Mouse (Mus musculus): ENCODE results near the gene Cherp. TPM values are rescaled to one million over a fixed set of nuclear protein-coding genes. Genes with fewer than 3 reads are reported as not detected.

Cherp gene
- total and polyA plus RNA-seq, 3 experiments: 21.1 to 106 (median 78.0) TPM

DNA sequence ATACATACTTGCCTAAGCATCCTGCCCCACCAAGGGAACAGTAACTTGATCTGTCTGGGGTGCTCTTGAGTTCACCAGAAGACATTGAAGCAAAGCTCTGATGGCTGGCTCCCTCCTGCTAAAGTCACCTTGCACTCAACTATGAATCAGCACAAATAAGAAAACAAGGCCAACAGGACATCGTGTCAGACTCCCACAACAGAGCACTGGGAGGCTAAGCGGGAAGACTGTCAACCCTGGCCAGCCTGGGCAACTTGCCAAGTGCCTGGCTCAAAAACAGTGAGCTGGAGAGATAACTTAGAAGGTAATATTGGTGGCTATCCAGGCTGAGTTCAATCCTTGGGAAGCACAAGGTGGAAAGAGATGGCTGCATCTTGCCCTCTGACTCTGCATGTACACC lies 40.1 kb downstream of the Cherp start:
- DNase-seq (ENCODE audit: low read depth, low spot score): peak; percentile 74
- Histone ChIP-seq H3K4me1 (ENCODE audit: control insufficient read depth in 1 of 2, insufficient read depth in 2 of 2, low read length in 2 of 2) (0 out of 4 replicates have a peak, but pooled peaks cover 0 to 6% of the 10 kb centered on the region in 2 experiments), H3K4me3 (ENCODE audit: control insufficient read depth in 1 of 2, insufficient read depth in 1 of 2, low read depth in 2 of 2, low read length in 2 of 2) (no peak overlapping the region), H3K36me3 (ENCODE audit: control insufficient read depth in 1 of 2, insufficient read depth in 2 of 2, low read length in 2 of 2) (no peaks in the 10 kb centered on the region; a peak in 1 of 4 replicates), H3K27ac (ENCODE audit: control insufficient read depth, low read depth, low read length) (no peak overlapping the region), H3K79me2 (ENCODE audit: control insufficient read depth, insufficient read depth, low read length, poor library complexity) (no peaks in the 10 kb centered on the region), H3K27me3 (ENCODE audit: control insufficient read depth in 1 of 2, insufficient read depth in 2 of 2, low read length in 2 of 2) (no peaks in the 10 kb centered on the region), H3K9ac (ENCODE audit: control insufficient read depth, low read depth, low read length, poor library complexity, severe bottlenecking) (no peak overlapping the region), H3K9me3 (replicated peaks; ENCODE audit: insufficient read depth, low read length) (no peaks in the 10 kb centered on the region)
- TF ChIP-seq HCFC1 (IDR thresholded peaks at IDR 0.05; ENCODE audit: low read depth, low read length) (no peak), E2F4 (IDR thresholded peaks at IDR 0.05; ENCODE audit: borderline replicate concordance, low read depth, low read length) (no peak), SMC3 (IDR thresholded peaks at IDR 0.05; ENCODE audit: low read depth, low read length) (no peak), ZC3H11A (IDR thresholded peaks at IDR 0.05; ENCODE audit: low read depth, low read length) (no peak), EP300 (IDR thresholded peaks at IDR 0.05; ENCODE audit: low read depth in 1 of 2, low read length in 2 of 2) (no peak), UBTF (IDR thresholded peaks at IDR 0.05; ENCODE audit: borderline replicate concordance, insufficient read depth, low read depth, low read length) (no peak), ZKSCAN1 (IDR thresholded peaks at IDR 0.05; ENCODE audit: low read depth, low read length) (no peak), GATA1 (IDR thresholded peaks at IDR 0.05; ENCODE audit: low read depth, low read length) (no peak), ELF1 (IDR thresholded peaks at IDR 0.05; ENCODE audit: low read depth, low read length) (no peak), RCOR1 (IDR thresholded peaks at IDR 0.05; ENCODE audit: low read depth, low read length) (no peak), POLR2AphosphoS2 (IDR thresholded peaks at IDR 0.05; ENCODE audit: low read length) (no peak), MAX (IDR thresholded peaks at IDR 0.05; ENCODE audit: low read length) (no peak), NRF1 (IDR thresholded peaks at IDR 0.05; ENCODE audit: insufficient read depth, low read depth, low read length, poor library complexity, severe bottlenecking) (no peak), GABPA (IDR thresholded peaks at IDR 0.05; ENCODE audit: low read depth, low read length) (no peak), ZNF384 (IDR thresholded peaks at IDR 0.05; ENCODE audit: low read depth, low read length) (no peak), CHD1 (IDR thresholded peaks at IDR 0.05; ENCODE audit: low read depth, low read length) (no peak), JUND (IDR thresholded peaks at IDR 0.05; ENCODE audit: low read depth, low read length) (no peak), USF2 (IDR thresholded peaks at IDR 0.05; ENCODE audit: borderline replicate concordance in 1 of 2, insufficient read depth in 1 of 2, low read depth in 1 of 2, low read length in 2 of 2) (no peak), POLR2AphosphoS5 (IDR thresholded peaks at IDR 0.05; ENCODE audit: borderline replicate concordance, low read depth, low read length) (no peak)

DNA sequence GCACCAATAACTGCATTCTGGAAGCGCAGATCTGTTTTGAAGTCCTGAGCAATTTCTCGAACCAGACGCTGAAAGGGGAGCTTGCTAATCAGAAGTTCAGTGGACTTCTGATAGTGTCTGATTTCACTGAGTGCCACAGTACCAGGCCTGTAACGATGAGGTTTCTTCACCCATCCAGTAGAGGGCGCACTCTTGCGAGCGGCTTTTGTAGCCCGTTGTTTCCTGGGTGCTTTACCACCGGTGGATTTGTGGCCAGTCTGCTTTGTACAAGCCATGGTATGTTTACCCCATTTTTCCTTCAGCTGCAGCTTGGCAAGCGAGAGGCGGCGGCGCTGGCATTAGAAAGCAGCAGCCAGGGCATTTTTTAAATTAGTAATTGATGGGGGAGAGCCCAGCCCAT lies 45.4 kb downstream of the Cherp start:
- peak; percentile 39 for DNase-seq (ENCODE audit: low read depth, low spot score)
- no peak overlapping the region for H3K9ac ChIP-seq (ENCODE audit: control insufficient read depth, low read depth, low read length, poor library complexity, severe bottlenecking)

More for the DNA sequence above, 45.4 kb downstream of the Cherp start:
- H3K4me1 ChIP-seq (ENCODE audit: control insufficient read depth in 1 of 2, insufficient read depth in 2 of 2, low read length in 2 of 2): no peaks in the 10 kb centered on the region
- no peaks in the 10 kb centered on the region for H3K27me3 ChIP-seq (ENCODE audit: control insufficient read depth in 1 of 2, insufficient read depth in 2 of 2, low read length in 2 of 2)
- H3K27ac ChIP-seq (ENCODE audit: control insufficient read depth, low read depth, low read length): no peak overlapping the region
- H3K36me3 ChIP-seq (ENCODE audit: control insufficient read depth in 1 of 2, insufficient read depth in 2 of 2, low read length in 2 of 2): no peaks in the 10 kb centered on the region; a peak in 1 of 4 replicates
- H3K9me3 ChIP-seq (replicated peaks; ENCODE audit: insufficient read depth, low read length): no peaks in the 10 kb centered on the region
- no peaks in the 10 kb centered on the region for H3K79me2 ChIP-seq (ENCODE audit: control insufficient read depth, insufficient read depth, low read length, poor library complexity)
- TF ChIP-seq BHLHE40 (IDR thresholded peaks at IDR 0.05; ENCODE audit: borderline replicate concordance, low read depth, low read length): no peak
- TF ChIP-seq CTCF (IDR thresholded peaks at IDR 0.05 in 2 of 3, conservative IDR thresholded peaks at IDR 0.05 in 1 of 3; ENCODE audit: control insufficient read depth in 1 of 3, insufficient read depth in 1 of 3, low read depth in 2 of 3, low read length in 3 of 3, poor library complexity in 1 of 3, severe bottlenecking in 1 of 3): peak; percentile 39 to 68 (median 56)
- H3K4me3 ChIP-seq (ENCODE audit: control insufficient read depth in 1 of 2, insufficient read depth in 1 of 2, low read depth in 2 of 2, low read length in 2 of 2): no peak overlapping the region

Measured in MEL (cell line).